Mouse (Mus musculus): ENCODE data around the gene Ntn4. TPM values are rescaled to one million over a fixed set of nuclear protein-coding genes. Genes with fewer than 3 reads are reported as not detected.

Gene Ntn4
- polyA plus RNA-seq, 1 experiment: 14.6 TPM

- H3K27me3 ChIP-seq (ENCODE audit: control insufficient read depth, insufficient read depth, low read length): no peaks in the 10 kb centered on the region; the same call in 1 of the 2 replicates
- H3K4me3 ChIP-seq (replicated peaks; ENCODE audit: insufficient read depth, low read depth, low read length): no peak overlapping the region
- H3K4me1 ChIP-seq (ENCODE audit: control insufficient read depth, insufficient read depth, low read length): peaks cover 2% of the 10 kb centered on the region; the same call in 1 of the 2 replicates
- TF ChIP-seq CTCF (IDR thresholded peaks at IDR 0.05; ENCODE audit: borderline replicate concordance, insufficient read depth, low read depth, low read length): no peak
- H3K27ac ChIP-seq (ENCODE audit: insufficient read depth, low read length): no peak overlapping the region
- peak in 1 of 2 experiments; percentile 6 for DNase-seq
- WGBS: 78% methylated on average over 21 of the region's 21 CpGs
Measured at GRCm38 (mm10) chr10:93700589-93701363, 60.3 kb downstream of the Ntn4 start.

- Histone ChIP-seq H3K4me1 (ENCODE audit: control insufficient read depth, insufficient read depth, low read length) (peaks cover 3% of the 10 kb centered on the region; the same call in 1 of the 2 replicates), H3K27ac (ENCODE audit: insufficient read depth, low read length) (no peak overlapping the region), H3K4me3 (replicated peaks; ENCODE audit: insufficient read depth, low read depth, low read length) (no peak overlapping the region), H3K27me3 (ENCODE audit: control insufficient read depth, insufficient read depth, low read length) (no peaks in the 10 kb centered on the region; the same call in 1 of the 2 replicates)
- DNase-seq: peak in 1 of 2 experiments; percentile 3
- TF ChIP-seq POLR2A (IDR thresholded peaks at IDR 0.05; ENCODE audit: borderline replicate concordance, insufficient read depth, low read length) (no peak), CTCF (IDR thresholded peaks at IDR 0.05; ENCODE audit: borderline replicate concordance, insufficient read depth, low read depth, low read length) (no peak)
- 49% methylated on average over 4 of the region's 4 CpGs for WGBS
Measured at GRCm38 (mm10) chr10:93703946-93704345, 63.5 kb downstream of the Ntn4 start.

- no peak for TF ChIP-seq POLR2A (IDR thresholded peaks at IDR 0.05; ENCODE audit: borderline replicate concordance, insufficient read depth, low read length)
- TF ChIP-seq CTCF (IDR thresholded peaks at IDR 0.05; ENCODE audit: borderline replicate concordance, insufficient read depth, low read depth, low read length): no peak
- Histone ChIP-seq H3K4me1 (ENCODE audit: control insufficient read depth, insufficient read depth, low read length) (peaks cover 3% of the 10 kb centered on the region; the same call in 1 of the 2 replicates), H3K4me3 (replicated peaks; ENCODE audit: insufficient read depth, low read depth, low read length) (no peak overlapping the region), H3K27me3 (ENCODE audit: control insufficient read depth, insufficient read depth, low read length) (no peaks in the 10 kb centered on the region; the same call in 1 of the 2 replicates), H3K27ac (ENCODE audit: insufficient read depth, low read length) (peak overlapping the region; percentile 70; the same call in 1 of the 2 replicates)
- peak; percentile 62 to 73 for DNase-seq
- WGBS: 15% methylated on average over 21 of the region's 21 CpGs
Measured at GRCm38 (mm10) chr10:93707149-93708075, 66.9 kb downstream of the Ntn4 start.

- H3K4me3 ChIP-seq (replicated peaks; ENCODE audit: insufficient read depth, low read depth, low read length): no peak overlapping the region
- peak overlapping the region; percentile 25; the same call in 1 of the 2 replicates for H3K27ac ChIP-seq (ENCODE audit: insufficient read depth, low read length)
- WGBS: 75% methylated on average over 6 of the region's 6 CpGs
- H3K4me1 ChIP-seq (ENCODE audit: control insufficient read depth, insufficient read depth, low read length): peaks cover 3% of the 10 kb centered on the region; the same call in 1 of the 2 replicates
- no peaks in the 10 kb centered on the region for H3K27me3 ChIP-seq (ENCODE audit: control insufficient read depth, insufficient read depth, low read length)
- TF ChIP-seq CTCF (IDR thresholded peaks at IDR 0.05; ENCODE audit: borderline replicate concordance, insufficient read depth, low read depth, low read length): no peak
- TF ChIP-seq POLR2A (IDR thresholded peaks at IDR 0.05; ENCODE audit: borderline replicate concordance, insufficient read depth, low read length): no peak
- peak in 1 of 2 experiments; percentile 8 for DNase-seq
Measured at GRCm38 (mm10) chr10:93708076-93708473, 67.6 kb downstream of the Ntn4 start.

- 95% methylated on average over 5 of the region's 5 CpGs for WGBS
- H3K27me3 ChIP-seq (ENCODE audit: control insufficient read depth, insufficient read depth, low read length): no peaks in the 10 kb centered on the region
- DNase-seq: peak in 1 of 2 experiments; percentile 2
- no peak overlapping the region for H3K4me3 ChIP-seq (replicated peaks; ENCODE audit: insufficient read depth, low read depth, low read length)
- no peak overlapping the region for H3K27ac ChIP-seq (ENCODE audit: insufficient read depth, low read length)
- no peak for TF ChIP-seq POLR2A (IDR thresholded peaks at IDR 0.05; ENCODE audit: borderline replicate concordance, insufficient read depth, low read length)
- no peak for TF ChIP-seq CTCF (IDR thresholded peaks at IDR 0.05; ENCODE audit: borderline replicate concordance, insufficient read depth, low read depth, low read length)
- H3K4me1 ChIP-seq (ENCODE audit: control insufficient read depth, insufficient read depth, low read length): peaks cover 3% of the 10 kb centered on the region; the same call in 1 of the 2 replicates
Measured at GRCm38 (mm10) chr10:93708515-93708914, 68.0 kb downstream of the Ntn4 start.

GRCm38 (mm10) chr10:93709536-93709935 is 69.1 kb downstream of the Ntn4 start:
- Histone ChIP-seq H3K27me3 (ENCODE audit: control insufficient read depth, insufficient read depth, low read length) (no peaks in the 10 kb centered on the region), H3K4me1 (ENCODE audit: control insufficient read depth, insufficient read depth, low read length) (peaks cover 3% of the 10 kb centered on the region; the same call in 1 of the 2 replicates), H3K27ac (ENCODE audit: insufficient read depth, low read length) (no peak overlapping the region), H3K4me3 (replicated peaks; ENCODE audit: insufficient read depth, low read depth, low read length) (no peak overlapping the region)
- 93% methylated on average over 8 of the region's 8 CpGs for WGBS
- DNase-seq: no peak
- no peak for TF ChIP-seq POLR2A (IDR thresholded peaks at IDR 0.05; ENCODE audit: borderline replicate concordance, insufficient read depth, low read length)
- no peak for TF ChIP-seq CTCF (IDR thresholded peaks at IDR 0.05; ENCODE audit: borderline replicate concordance, insufficient read depth, low read depth, low read length)

- Histone ChIP-seq H3K27me3 (ENCODE audit: control insufficient read depth, insufficient read depth, low read length) (no peaks in the 10 kb centered on the region), H3K4me1 (ENCODE audit: control insufficient read depth, insufficient read depth, low read length) (peaks cover 7% of the 10 kb centered on the region; the same call in 1 of the 2 replicates), H3K27ac (ENCODE audit: insufficient read depth, low read length) (no peak overlapping the region), H3K4me3 (replicated peaks; ENCODE audit: insufficient read depth, low read depth, low read length) (no peak overlapping the region)
- WGBS: 93% methylated on average over 5 of the region's 5 CpGs
- TF ChIP-seq CTCF (IDR thresholded peaks at IDR 0.05; ENCODE audit: borderline replicate concordance, insufficient read depth, low read depth, low read length) (no peak), POLR2A (IDR thresholded peaks at IDR 0.05; ENCODE audit: borderline replicate concordance, insufficient read depth, low read length) (no peak)
- DNase-seq: no peak
Measured at GRCm38 (mm10) chr10:93721625-93722337, 81.3 kb downstream of the Ntn4 start.

All from cerebellum, adult 2 months (tissue).